Comparison of ENCODE assay signal across 8 mouse cellular contexts in genomic region chr1:171044365-171045078, GRCm38 (mm10). TPM values are rescaled to one million over a fixed set of nuclear protein-coding genes. Genes with fewer than 3 reads are reported as not detected.
A peak's percentile ranks its signal among the peaks of the same experiment; 100 is the strongest.
DNase-seq lines count a peak whose midpoint lies in the region; ATAC-seq and TF ChIP-seq lines count a peak whose summit lies in the region.

No protein-coding gene starts in this region.

- no peaks in the 10 kb centered on the region for H3K4me1 ChIP-seq in hindbrain, postnatal 0 days (ENCODE audit: insufficient read depth, low read length)

- intact Hi-C loops in gastrocnemius, adult 2 months (cut with DNase I), result loop anchor here (2.0 kb wide), 1 partner anchor 66 kb away; no protein-coding TSS in a partner anchor

- no peaks in the 10 kb centered on the region for H3K36me3 ChIP-seq in hindbrain, postnatal 0 days (ENCODE audit: insufficient read depth, low read length)

- peak; percentile 18 for DNase-seq in ZHBTc4 (ENCODE audit: low read depth, low spot score)
- DNase-seq in gastrocnemius, adult 2 months, result peak; percentile 94
- DNase-seq in hindbrain, postnatal 0 days (ENCODE audit: low spot score), result peak; percentile 94
- DNase-seq in left cerebral cortex, adult 18-20 months (ENCODE audit: low spot score in 2 of 2), result peak; percentile 83 to 86
- peak; percentile 89 to 91 for DNase-seq in lung, postnatal 4 days
- DNase-seq in retina, postnatal 7 days (ENCODE audit: low read depth, low spot score), result peak; percentile 88
- DNase-seq in urinary bladder, adult 18-20 months (ENCODE audit: low spot score in 2 of 2), result peak; percentile 67 to 83

- ATAC-seq in common myeloid progenitor, adult 5-6 weeks (replicated peaks; ENCODE audit: low read depth, poor library complexity, severe bottlenecking), result peak; percentile 91
- ATAC-seq in hindbrain, postnatal 0 days, result peak; percentile 96

- H3K9me3 ChIP-seq in hindbrain, postnatal 0 days (ENCODE audit: low read length), result no peaks in the 10 kb centered on the region

- peak overlapping the region; percentile 92 for H3K27ac ChIP-seq in gastrocnemius, adult 2 months
- H3K27ac ChIP-seq in hindbrain, postnatal 0 days, result peak overlapping the region; percentile 79

- under 1% methylated on average over 33 of the region's 33 CpGs for WGBS in hindbrain, postnatal 0 days

- peak overlapping the region; percentile 57 for H3K4me2 ChIP-seq in hindbrain, postnatal 0 days (ENCODE audit: low read depth, low read length)

- H3K9ac ChIP-seq in hindbrain, postnatal 0 days (replicated peaks; ENCODE audit: low read length), result peak overlapping the region; percentile 59

- H3K27me3 ChIP-seq in hindbrain, postnatal 0 days (ENCODE audit: insufficient read depth, low read length), result no peaks in the 10 kb centered on the region

- H3K4me3 ChIP-seq in gastrocnemius, adult 2 months, result peak overlapping the region; percentile 89
- peak overlapping the region; percentile 61 for H3K4me3 ChIP-seq in hindbrain, postnatal 0 days (ENCODE audit: low read length)

- no peak for TF ChIP-seq CTCF in gastrocnemius, adult 2 months (IDR thresholded peaks at IDR 0.05)
- no peak for TF ChIP-seq CTCF in hindbrain, postnatal 0 days (IDR thresholded peaks at IDR 0.05; ENCODE audit: low read depth)

RNA-seq across cellular contexts. Expression of gene Fcgr3, which starts 20.2 kb away (rescaled TPM):
- 7.8 and 15.7 TPM in 2 replicates for total RNA-seq in common myeloid progenitor, adult 5-6 weeks (2017)
- total RNA-seq in gastrocnemius, adult 2 months (2021), result 1 to 10 TPM; 1.8 to 4.3 TPM
- total RNA-seq in hindbrain, postnatal 0 days (2014; rRNA removed), result 15.2 and 15.9 TPM in 2 replicates
- 14.1 and 15.5 TPM in 2 replicates for polyA plus RNA-seq in hindbrain, postnatal 0 days (2015; fragmentation: Nextera tagmentation; extraction: Ambion mirVana)
- 10 to 100 TPM; 11.1 to 13.2 TPM for total RNA-seq in left cerebral cortex, adult 18-20 months (2021)

RNA-seq across cellular contexts. Expression of gene Fcgr4, which starts 25.8 kb away (rescaled TPM):
- total RNA-seq in common myeloid progenitor, adult 5-6 weeks (2017), result 1.6 TPM in 1 of 2 replicates, not detected in the other
- not detected for total RNA-seq in gastrocnemius, adult 2 months (2021)
- 0.58 TPM in 1 of 2 replicates, not detected in the other for total RNA-seq in hindbrain, postnatal 0 days (2014; rRNA removed)
- 0.55 and 0.71 TPM in 2 replicates for polyA plus RNA-seq in hindbrain, postnatal 0 days (2015; fragmentation: Nextera tagmentation; extraction: Ambion mirVana)
- total RNA-seq in left cerebral cortex, adult 18-20 months (2021), result not detected

Comparison
In these comparisons a context has a peak if more than half of its experiments do, and no peak if none do; other contexts are left out.
1. Peak in every context shown above with its lines: DNase-seq, ATAC-seq, H3K4me3 ChIP-seq and H3K27ac ChIP-seq.
2. DNase-seq: peak in every context shown above with its lines; median percentile 94 in gastrocnemius, adult 2 months; 94 in hindbrain, postnatal 0 days; 90 in lung, postnatal 4 days; 88 in retina, postnatal 7 days; 84 in left cerebral cortex, adult 18-20 months; 75 in urinary bladder, adult 18-20 months; 18 in ZHBTc4.